Mouse (Mus musculus) C2C12 (cell line): ENCODE data around the gene Sugp1.

Source experiments
- CEBPB ChIP-seq: IDR thresholded peaks from one replicate; pipeline ENCODE4 v1.6.1; 2011; ENCODE audit warnings: low read depth, mild to moderate bottlenecking, control low read depth, moderate library complexity
- CTCF ChIP-seq: IDR thresholded peaks from one replicate; pipeline ENCODE4 v1.5.1; 2011; ENCODE audit not compliant: control insufficient read depth, insufficient read depth, insufficient read length
- MAX ChIP-seq: IDR thresholded peaks from one replicate; pipeline ENCODE4 v1.6.1; 2011; ENCODE audit warnings: mild to moderate bottlenecking, control low read depth
- MYOD1 ChIP-seq: IDR thresholded peaks from one replicate; pipeline ENCODE4 v1.6.1; 2011; ENCODE audit warnings: low read depth; ENCODE audit not compliant: control insufficient read depth, insufficient read length
- MYOG ChIP-seq: IDR thresholded peaks from one replicate; pipeline ENCODE4 v1.6.1; 2011; ENCODE audit not compliant: control insufficient read depth, insufficient read length; ENCODE audit errors: extremely low read depth
- USF1 ChIP-seq: IDR thresholded peaks from one replicate; pipeline ENCODE4 v1.6.1; 2011; ENCODE audit warnings: low read depth, mild to moderate bottlenecking, control low read depth, moderate library complexity

DNA sequence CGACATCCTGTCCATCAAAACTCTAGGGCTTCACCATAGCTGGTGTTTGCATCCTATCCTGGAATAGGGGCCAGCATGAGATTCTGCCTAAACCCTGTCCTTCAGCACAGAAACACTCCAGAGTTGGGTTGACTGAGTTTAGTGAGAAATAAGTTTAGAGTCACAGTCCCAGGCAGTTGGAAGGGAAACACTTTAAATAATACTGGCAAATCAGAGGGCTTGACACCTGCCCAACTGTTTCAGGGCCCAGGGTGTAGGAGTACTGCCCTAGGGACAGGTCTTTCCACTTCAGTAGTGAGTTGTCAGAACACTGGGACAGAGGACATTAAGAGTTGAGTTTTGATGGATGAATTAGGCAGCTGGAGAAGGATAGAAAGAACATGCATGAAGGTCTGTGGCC lies 43.5 kb downstream of the Sugp1 start:
- TF ChIP-seq MYOD1 (no peak), MYOG (no peak), CTCF (no peak), CEBPB (no peak), USF1 (no peak), MAX (no peak)
